Mouse (Mus musculus): ENCODE measurements around the gene Agmat. TPM values are rescaled to one million over a fixed set of nuclear protein-coding genes. Genes with fewer than 3 reads are reported as not detected.

Gene Agmat
- total RNA-seq, 2 experiments from 2014 or later = 1.1 to 1.3 TPM

- no peak for DNase-seq (ENCODE audit: low spot score in 2 of 2)
- intact Hi-C loops (cut with DNase I) = no loop called here
Observed at GRCm38 (mm10) chr4:141796356-141796755, 49.9 kb downstream of the Agmat start.

GRCm38 (mm10) chr4:141796954-141797353 lies 50.5 kb downstream of the Agmat start:
- intact Hi-C loops (cut with DNase I) = no loop called here
- no peak for DNase-seq (ENCODE audit: low spot score in 2 of 2)

DNA sequence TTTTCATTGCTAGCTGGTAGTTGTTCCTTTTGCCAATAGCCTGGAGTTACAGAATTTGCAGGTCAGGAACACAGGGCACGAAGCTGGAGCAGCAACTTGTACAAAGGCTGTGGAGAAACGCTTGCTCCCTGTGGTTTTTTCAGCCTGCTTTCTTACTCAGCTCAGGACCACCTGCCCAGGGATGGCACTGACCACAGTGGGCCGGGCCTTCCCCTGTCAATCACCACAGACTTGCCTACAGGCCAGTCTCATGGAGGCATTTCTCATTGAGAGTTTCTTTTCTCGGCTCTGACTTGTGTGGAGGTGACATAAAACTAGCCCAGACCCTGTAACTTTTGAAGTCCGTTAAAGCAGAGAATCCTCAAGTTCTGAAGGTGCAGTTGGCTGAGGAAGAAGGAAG lies 51.1 kb downstream of the Agmat start:
- DNase-seq (ENCODE audit: low spot score in 2 of 2) = no peak
- intact Hi-C loops (cut with DNase I) = no loop called here

- DNase-seq (ENCODE audit: low spot score in 2 of 2) = no peak
- intact Hi-C loops (cut with DNase I) = no loop called here
Observed at GRCm38 (mm10) chr4:141804105-141804504, 57.6 kb downstream of the Agmat start.

GRCm38 (mm10) chr4:141805886-141806285 lies 59.4 kb downstream of the Agmat start:
- DNase-seq (ENCODE audit: low spot score in 2 of 2) = no peak
- intact Hi-C loops (cut with DNase I) = no loop called here

Other genes with a start within 250 kb of the Agmat start
- gene Spen, start 208.1 kb upstream of the Agmat start, total RNA-seq (2021) = 10 to 100 TPM; 50.8 to 72.8 TPM
- 1 to 10 TPM in 1 of 2 experiments, under 1 TPM in 1; 0.68 to 1.2 TPM for gene Fblim1, start 140.6 kb upstream of the Agmat start, total RNA-seq (2021)
- gene Tmem82, start 128.0 kb upstream of the Agmat start, total RNA-seq (2021) = 1 to 10 TPM in 1 of 2 experiments, under 1 TPM in 1; 0.35 to 1.3 TPM
- 1 to 10 TPM; 3.0 to 4.3 TPM for gene Slc25a34, start 122.9 kb upstream of the Agmat start, total RNA-seq (2021)
- 10 to 100 TPM; 90.7 to 91.7 TPM for gene Plekhm2, start 81.8 kb upstream of the Agmat start, total RNA-seq (2021)
- 1 to 10 TPM in 1 of 2 experiments, not detected in 1; 2.9 TPM for gene Rsc1a1, start 61.1 kb upstream of the Agmat start, total RNA-seq (2021)
- 10 to 100 TPM; 39.4 to 44.1 TPM for gene Ddi2, start 23.3 kb upstream of the Agmat start, total RNA-seq (2021)
- 10 to 100 TPM; 39.7 to 41.9 TPM for gene Dnajc16, start 44.3 kb downstream of the Agmat start, total RNA-seq (2021)
- 10 to 100 TPM; 20.9 to 26.9 TPM for gene Casp9, start 46.9 kb downstream of the Agmat start, total RNA-seq (2021)
- not detected for gene Cela2a, start 79.5 kb downstream of the Agmat start, total RNA-seq (2021)
- not detected for gene Ctrc, start 99.7 kb downstream of the Agmat start, total RNA-seq (2021)
- gene Efhd2, start 128.2 kb downstream of the Agmat start, total RNA-seq (2021) = 100 to 1,000 TPM; 233 to 306 TPM